Mouse (Mus musculus): ENCODE measurements at regions not wholly inside any gene's neighbourhood (a gene's known extent, or its start where the extent isn't known, plus 50 kb on each side); places are given as distances from the start of the nearest gene placed in this dataset.

DNA sequence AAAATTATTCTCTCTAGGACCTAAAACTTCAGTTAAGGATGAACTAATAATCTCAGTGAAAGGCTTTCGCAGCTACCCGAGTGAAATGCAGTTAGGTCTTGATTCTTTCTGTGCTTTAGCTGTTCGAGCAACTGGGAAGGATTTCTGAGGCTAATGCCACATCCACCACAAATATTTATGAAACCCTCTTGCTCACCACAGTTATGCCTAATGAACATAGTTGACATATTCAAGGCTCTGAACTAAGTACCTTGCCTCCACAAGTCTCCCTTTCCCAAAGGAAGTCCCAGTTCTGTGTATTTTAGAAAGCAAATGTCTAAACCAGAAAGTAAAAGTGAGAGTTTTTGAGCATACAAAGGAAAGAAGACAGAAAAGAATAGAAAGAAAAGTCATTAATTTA lies 129.1 kb upstream of the Bank1 start:
- Histone ChIP-seq H3K4me2 (replicated peaks; ENCODE audit: low read depth, low read length) (no peak overlapping the region), H3K27ac (ENCODE audit: low read depth, low read length) (no peak overlapping the region), H3K9me3 (ENCODE audit: control insufficient read depth, low read length) (no peaks in the 10 kb centered on the region), H3K27me3 (ENCODE audit: control insufficient read depth, insufficient read depth, low read length) (no peaks in the 10 kb centered on the region), H3K4me1 (ENCODE audit: control insufficient read depth, insufficient read depth, low read length) (no peaks in the 10 kb centered on the region), H3K4me3 (ENCODE audit: low read length) (no peak overlapping the region), H3K36me3 (ENCODE audit: control insufficient read depth, insufficient read depth, low read length) (no peaks in the 10 kb centered on the region), H3K9ac (ENCODE audit: low read depth, low read length) (no peak overlapping the region)
- 94% methylated on average over 3 of the region's 3 CpGs for WGBS
- no peak for ATAC-seq (ENCODE audit: low FRiP score, low TSS enrichment)

DNA sequence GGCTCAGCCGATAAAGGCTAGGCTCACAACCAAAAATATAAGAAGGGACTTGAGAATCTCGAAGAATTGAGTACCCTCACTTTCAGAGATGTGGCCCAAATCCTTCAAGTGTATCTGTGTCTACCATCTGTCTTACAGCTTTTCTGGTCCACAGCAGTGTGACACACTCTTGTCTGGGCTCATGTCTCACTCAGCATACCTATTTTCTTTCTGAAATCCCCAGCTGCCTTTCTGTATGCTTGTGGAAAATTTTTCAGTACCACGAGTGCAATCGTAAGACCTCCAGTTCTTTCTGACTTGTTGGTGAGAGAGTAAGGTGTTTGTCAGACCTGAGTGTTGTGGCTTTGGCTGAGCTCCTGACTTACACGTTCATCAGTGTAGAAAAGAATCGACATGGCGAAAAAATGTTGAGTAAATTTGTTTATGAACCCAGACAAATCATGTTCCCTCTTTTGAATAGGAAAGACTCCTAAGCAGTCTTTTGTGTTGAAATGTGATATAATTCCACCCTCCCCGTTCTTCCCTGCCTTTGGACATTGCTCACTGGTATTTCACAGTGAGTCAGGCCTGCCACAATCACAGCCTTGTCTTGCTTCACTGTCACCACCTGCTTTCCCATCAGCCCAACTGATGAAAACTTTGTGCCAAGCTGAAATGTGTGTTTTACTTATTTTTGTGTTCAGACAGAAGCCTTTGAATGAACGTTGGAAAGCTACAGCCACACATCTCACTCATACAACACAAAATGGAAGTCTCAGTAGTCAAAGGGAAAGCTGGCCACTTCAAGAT lies 125.3 kb upstream of the Bank1 start:
- Histone ChIP-seq H3K4me3 (ENCODE audit: low read length) (no peak overlapping the region), H3K9me3 (ENCODE audit: control insufficient read depth, low read length) (no peaks in the 10 kb centered on the region), H3K9ac (ENCODE audit: low read depth, low read length) (no peak overlapping the region), H3K4me1 (ENCODE audit: control insufficient read depth, insufficient read depth, low read length) (no peaks in the 10 kb centered on the region), H3K4me2 (replicated peaks; ENCODE audit: low read depth, low read length) (no peak overlapping the region), H3K36me3 (ENCODE audit: control insufficient read depth, insufficient read depth, low read length) (no peaks in the 10 kb centered on the region), H3K27ac (ENCODE audit: low read depth, low read length) (no peak overlapping the region), H3K27me3 (ENCODE audit: control insufficient read depth, insufficient read depth, low read length) (no peaks in the 10 kb centered on the region)
- ATAC-seq (ENCODE audit: low FRiP score, low TSS enrichment) = no peak
- WGBS = 86% methylated on average over 9 of the region's 9 CpGs

DNA sequence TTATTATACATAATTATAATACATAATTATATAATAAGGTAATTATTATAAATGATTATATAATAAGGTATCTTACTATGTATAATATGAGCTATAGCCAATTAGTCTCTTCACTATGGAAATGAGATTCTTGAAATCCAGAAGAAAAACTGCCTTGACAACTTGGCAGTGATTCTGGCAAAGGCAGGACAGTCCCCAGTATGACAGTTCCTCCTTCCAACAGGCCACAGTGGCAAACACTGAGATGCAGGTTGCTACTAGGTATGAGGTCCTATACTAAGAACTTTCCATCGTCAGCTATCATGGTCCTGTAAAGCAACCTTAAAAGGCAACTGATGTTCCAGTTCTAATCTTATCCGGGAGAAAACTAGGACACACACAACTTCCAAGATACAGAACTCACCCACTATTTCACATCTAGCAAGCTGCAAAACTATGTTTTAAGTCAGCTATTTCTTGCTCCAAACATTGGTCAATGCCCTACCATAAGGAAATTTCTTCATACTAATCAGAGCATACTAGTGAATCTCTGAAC lies 124.6 kb upstream of the Bank1 start:
- no peaks in the 10 kb centered on the region for H3K36me3 ChIP-seq (ENCODE audit: control insufficient read depth, insufficient read depth, low read length)
- 94% methylated on average over 2 of the region's 2 CpGs for WGBS
- H3K4me2 ChIP-seq (replicated peaks; ENCODE audit: low read depth, low read length) = no peak overlapping the region
- no peak overlapping the region for H3K4me3 ChIP-seq (ENCODE audit: low read length)
- H3K9ac ChIP-seq (ENCODE audit: low read depth, low read length) = no peak overlapping the region
- no peak for ATAC-seq (ENCODE audit: low FRiP score, low TSS enrichment)
- no peak overlapping the region for H3K27ac ChIP-seq (ENCODE audit: low read depth, low read length)
- no peaks in the 10 kb centered on the region for H3K27me3 ChIP-seq (ENCODE audit: control insufficient read depth, insufficient read depth, low read length)
- no peaks in the 10 kb centered on the region for H3K9me3 ChIP-seq (ENCODE audit: control insufficient read depth, low read length)
- H3K4me1 ChIP-seq (ENCODE audit: control insufficient read depth, insufficient read depth, low read length) = no peaks in the 10 kb centered on the region

DNA sequence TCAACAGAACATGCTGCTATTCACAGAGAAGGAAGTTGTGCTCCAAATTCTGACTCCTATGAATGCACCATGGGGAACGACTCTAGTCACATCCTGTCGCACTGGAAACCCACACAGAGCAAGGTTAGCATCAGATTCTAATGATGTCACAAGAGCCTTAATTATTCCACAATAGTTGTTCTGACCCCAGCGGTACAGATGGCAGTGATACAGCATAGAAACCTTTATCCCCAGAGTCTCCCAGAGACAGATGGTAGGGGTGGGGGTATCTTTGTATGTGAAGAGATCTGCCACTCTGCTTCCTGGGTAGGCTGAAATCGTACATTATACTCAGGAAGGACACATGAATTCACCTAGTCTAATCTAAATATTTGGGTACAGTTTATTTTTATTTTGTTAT lies 123.5 kb upstream of the Bank1 start:
- Histone ChIP-seq H3K4me2 (replicated peaks; ENCODE audit: low read depth, low read length) (no peak overlapping the region), H3K9me3 (ENCODE audit: control insufficient read depth, low read length) (no peaks in the 10 kb centered on the region), H3K27me3 (ENCODE audit: control insufficient read depth, insufficient read depth, low read length) (no peaks in the 10 kb centered on the region), H3K4me1 (ENCODE audit: control insufficient read depth, insufficient read depth, low read length) (no peaks in the 10 kb centered on the region), H3K27ac (ENCODE audit: low read depth, low read length) (no peak overlapping the region), H3K9ac (ENCODE audit: low read depth, low read length) (no peak overlapping the region), H3K36me3 (ENCODE audit: control insufficient read depth, insufficient read depth, low read length) (no peaks in the 10 kb centered on the region), H3K4me3 (ENCODE audit: low read length) (no peak overlapping the region)
- 80% methylated on average over 4 of the region's 4 CpGs for WGBS
- no peak for ATAC-seq (ENCODE audit: low FRiP score, low TSS enrichment)

DNA sequence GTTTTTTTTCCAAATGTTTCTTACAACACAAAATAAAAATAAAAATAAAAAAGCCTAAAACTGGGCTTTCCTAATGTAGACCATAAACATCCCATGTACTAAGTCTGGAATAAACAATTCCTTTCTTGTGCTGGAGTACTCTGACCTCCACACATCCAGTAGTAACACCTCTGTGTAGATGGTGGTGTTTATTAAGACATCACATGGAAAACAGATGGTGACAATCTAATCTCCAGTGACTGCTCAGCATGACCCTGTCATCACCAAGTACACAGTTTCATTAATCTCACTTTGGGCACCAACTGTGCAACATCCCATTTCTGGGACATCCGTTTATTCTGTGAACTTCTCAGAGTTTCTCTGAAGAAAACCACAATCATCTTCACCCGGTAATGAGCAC lies 118.7 kb upstream of the Bank1 start:
- Histone ChIP-seq H3K9me3 (ENCODE audit: control insufficient read depth, low read length) (no peaks in the 10 kb centered on the region), H3K27me3 (ENCODE audit: control insufficient read depth, insufficient read depth, low read length) (no peaks in the 10 kb centered on the region), H3K4me2 (replicated peaks; ENCODE audit: low read depth, low read length) (no peak overlapping the region), H3K36me3 (ENCODE audit: control insufficient read depth, insufficient read depth, low read length) (no peaks in the 10 kb centered on the region), H3K4me3 (ENCODE audit: low read length) (no peak overlapping the region), H3K9ac (ENCODE audit: low read depth, low read length) (no peak overlapping the region), H3K27ac (ENCODE audit: low read depth, low read length) (no peak overlapping the region), H3K4me1 (ENCODE audit: control insufficient read depth, insufficient read depth, low read length) (no peaks in the 10 kb centered on the region)
- ATAC-seq (ENCODE audit: low FRiP score, low TSS enrichment) = no peak
- 83% methylated on average over 2 of the region's 2 CpGs for WGBS

DNA sequence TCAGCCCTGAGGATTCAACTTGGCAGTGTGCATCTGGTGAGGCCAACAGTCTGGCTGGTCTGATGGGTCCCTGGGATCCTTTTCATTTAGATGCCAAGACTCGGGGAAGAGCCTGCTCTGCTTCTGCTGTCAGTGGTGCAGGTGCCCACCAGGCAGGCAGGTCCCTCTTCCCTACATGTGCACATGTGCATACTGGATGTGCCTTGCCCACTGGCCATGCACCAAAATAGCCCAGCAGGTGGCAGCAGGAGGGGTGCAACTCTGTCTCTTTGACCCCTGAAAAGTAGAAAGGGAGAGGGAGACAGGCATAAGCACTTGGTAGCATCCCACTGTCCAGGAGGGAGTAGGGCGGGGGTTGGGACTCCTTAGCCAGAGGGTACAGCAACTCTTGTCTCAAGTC lies 116.2 kb upstream of the Bank1 start:
- no peak for ATAC-seq (ENCODE audit: low FRiP score, low TSS enrichment)
- Histone ChIP-seq H3K4me1 (ENCODE audit: control insufficient read depth, insufficient read depth, low read length) (no peaks in the 10 kb centered on the region), H3K9me3 (ENCODE audit: control insufficient read depth, low read length) (no peaks in the 10 kb centered on the region), H3K27ac (ENCODE audit: low read depth, low read length) (no peak overlapping the region), H3K9ac (ENCODE audit: low read depth, low read length) (no peak overlapping the region), H3K4me3 (ENCODE audit: low read length) (no peak overlapping the region), H3K36me3 (ENCODE audit: control insufficient read depth, insufficient read depth, low read length) (no peaks in the 10 kb centered on the region), H3K4me2 (replicated peaks; ENCODE audit: low read depth, low read length) (no peak overlapping the region), H3K27me3 (ENCODE audit: control insufficient read depth, insufficient read depth, low read length) (no peaks in the 10 kb centered on the region)
- WGBS = 86% methylated on average over 2 of the region's 2 CpGs

DNA sequence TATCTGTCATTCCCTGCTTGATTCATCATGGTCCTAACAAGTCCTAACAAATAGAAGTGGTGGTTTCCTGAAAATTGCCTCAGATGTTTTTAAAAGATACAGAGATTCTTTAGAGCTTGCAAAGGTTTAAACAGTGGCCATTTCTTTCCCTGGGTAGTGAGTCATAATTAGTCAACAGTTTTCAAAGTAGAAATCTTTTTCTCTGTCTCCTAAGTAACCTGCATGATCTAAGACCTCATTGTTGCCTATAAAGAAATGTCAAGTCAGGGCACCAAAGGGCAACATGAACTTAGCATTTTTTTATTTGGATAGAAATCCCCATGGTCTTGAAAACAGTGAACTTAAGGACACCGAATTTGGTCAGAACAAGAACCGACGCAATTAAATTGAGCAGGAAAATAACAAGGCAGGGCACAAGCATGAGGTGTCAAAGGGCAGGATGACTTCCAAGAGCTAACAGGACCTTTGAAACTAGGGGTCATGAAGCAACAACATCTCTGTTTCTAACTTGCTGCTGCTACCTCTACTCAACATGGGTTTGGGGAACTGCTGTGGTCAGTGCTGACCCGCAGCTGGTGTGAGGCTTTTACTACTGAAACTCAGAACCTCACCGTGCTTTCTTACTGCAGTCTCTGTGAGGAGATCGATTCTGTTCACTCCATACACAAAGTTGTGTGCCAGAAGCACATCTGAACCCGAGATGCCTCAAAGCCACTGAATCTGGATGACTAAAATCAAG lies 114.2 kb upstream of the Bank1 start:
- Histone ChIP-seq H3K27ac (ENCODE audit: low read depth, low read length) (no peak overlapping the region), H3K4me2 (replicated peaks; ENCODE audit: low read depth, low read length) (no peak overlapping the region), H3K36me3 (ENCODE audit: control insufficient read depth, insufficient read depth, low read length) (no peaks in the 10 kb centered on the region), H3K27me3 (ENCODE audit: control insufficient read depth, insufficient read depth, low read length) (no peaks in the 10 kb centered on the region), H3K9me3 (ENCODE audit: control insufficient read depth, low read length) (no peaks in the 10 kb centered on the region), H3K4me1 (ENCODE audit: control insufficient read depth, insufficient read depth, low read length) (no peaks in the 10 kb centered on the region), H3K4me3 (ENCODE audit: low read length) (no peak overlapping the region), H3K9ac (ENCODE audit: low read depth, low read length) (no peak overlapping the region)
- no peak for ATAC-seq (ENCODE audit: low FRiP score, low TSS enrichment)
- WGBS = 56% methylated on average over 7 of the region's 7 CpGs

DNA sequence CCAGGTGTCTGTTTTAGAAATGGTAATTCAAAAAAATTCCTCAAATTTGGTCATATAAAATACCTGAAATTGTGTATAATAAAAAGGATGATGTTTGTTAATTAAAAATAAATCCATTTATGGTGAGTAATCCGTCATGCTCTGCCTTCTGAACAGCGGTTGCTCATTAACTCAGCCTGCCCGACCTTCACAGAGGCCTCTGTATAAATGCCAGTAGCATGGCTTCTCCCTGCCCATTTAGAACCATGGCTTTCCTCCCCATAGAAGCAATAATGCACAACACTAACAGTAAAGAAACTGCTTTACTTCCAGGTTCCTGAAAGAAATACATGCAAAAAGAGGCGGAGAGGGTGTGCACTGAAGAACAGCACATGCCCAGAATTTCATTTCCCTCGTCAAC lies 113.5 kb upstream of the Bank1 start:
- no peak overlapping the region for H3K4me3 ChIP-seq (ENCODE audit: low read length)
- 73% methylated on average over 5 of the region's 5 CpGs for WGBS

DNA sequence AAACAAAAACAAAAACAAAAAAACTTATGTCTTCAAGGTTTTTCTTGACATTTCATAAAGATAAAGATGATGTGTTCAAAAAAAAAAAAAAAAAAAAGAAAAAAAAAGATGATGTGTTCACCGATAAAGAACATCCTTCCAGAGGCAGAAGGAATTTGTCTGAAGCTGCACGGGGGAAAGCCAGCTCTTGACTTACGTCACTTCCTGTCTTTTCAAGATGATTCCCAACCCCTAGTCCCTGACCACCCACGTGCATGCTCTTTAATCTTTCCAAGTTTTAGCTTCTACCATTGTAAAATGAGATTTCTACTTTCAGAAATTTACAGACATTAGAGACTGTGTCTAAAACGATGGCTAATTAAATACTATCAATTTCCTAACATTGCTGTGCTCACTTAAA lies 108.5 kb upstream of the Bank1 start:
- 62% methylated on average over 5 of the region's 5 CpGs for WGBS

More for the DNA sequence above, 113.5 kb upstream of the Bank1 start:
- no peaks in the 10 kb centered on the region for H3K4me1 ChIP-seq (ENCODE audit: control insufficient read depth, insufficient read depth, low read length)
- no peak overlapping the region for H3K27ac ChIP-seq (ENCODE audit: low read depth, low read length)
- H3K4me2 ChIP-seq (replicated peaks; ENCODE audit: low read depth, low read length) = no peak overlapping the region
- no peaks in the 10 kb centered on the region for H3K27me3 ChIP-seq (ENCODE audit: control insufficient read depth, insufficient read depth, low read length)
- no peak overlapping the region for H3K9ac ChIP-seq (ENCODE audit: low read depth, low read length)
- H3K9me3 ChIP-seq (ENCODE audit: control insufficient read depth, low read length) = no peaks in the 10 kb centered on the region
- H3K36me3 ChIP-seq (ENCODE audit: control insufficient read depth, insufficient read depth, low read length) = no peaks in the 10 kb centered on the region
- no peak for ATAC-seq (ENCODE audit: low FRiP score, low TSS enrichment)

More for the DNA sequence above, 108.5 kb upstream of the Bank1 start:
- no peaks in the 10 kb centered on the region for H3K36me3 ChIP-seq (ENCODE audit: control insufficient read depth, insufficient read depth, low read length)
- no peak overlapping the region for H3K4me2 ChIP-seq (replicated peaks; ENCODE audit: low read depth, low read length)
- no peaks in the 10 kb centered on the region for H3K27me3 ChIP-seq (ENCODE audit: control insufficient read depth, insufficient read depth, low read length)
- H3K4me1 ChIP-seq (ENCODE audit: control insufficient read depth, insufficient read depth, low read length) = no peaks in the 10 kb centered on the region
- H3K9me3 ChIP-seq (ENCODE audit: control insufficient read depth, low read length) = no peaks in the 10 kb centered on the region
- ATAC-seq (ENCODE audit: low FRiP score, low TSS enrichment) = no peak
- no peak overlapping the region for H3K4me3 ChIP-seq (ENCODE audit: low read length)
- no peak overlapping the region for H3K27ac ChIP-seq (ENCODE audit: low read depth, low read length)
- H3K9ac ChIP-seq (ENCODE audit: low read depth, low read length) = no peak overlapping the region
